Mouse (Mus musculus) testis, postnatal 10 days (tissue): Measurements from ENCODE around the gene Ssxa1.
"Not testable (repeated sequence)": the region's sequence is repeated elsewhere in the genome, so short reads cannot be mapped to it uniquely, and the experiment has no call there.

Experiments used
- DNase-seq: peaks from one replicate; pipeline ENCODE4 v3.0.0; 2021; ENCODE audit warnings: low spot score

Ssxa1 gene

GRCm38 (mm10) chrX:21115520-21115919 lies at the start of gene Ssxa1:
Gene Ssxa1 (plus strand): TSS chrX:21115820.
- no peak for DNase-seq

GRCm38 (mm10) chrX:21068106-21068505 lies 47.5 kb upstream of the Ssxa1 start, which contains the start of gene Spaca5:
Gene Spaca5 (plus strand): TSS chrX:21068406.
- DNase-seq, result no peak

GRCm38 (mm10) chrX:21088645-21088982 lies 27.0 kb upstream of the Ssxa1 start:
- no peak for DNase-seq

- DNase-seq, result peak; percentile 73
Observed at GRCm38 (mm10) chrX:21088983-21089866, 26.4 kb upstream of the Ssxa1 start, which contains the start of gene Zfp300. Gene Zfp300 (minus strand): TSS chrX:21089527.

- DNase-seq, result no peak
Observed at GRCm38 (mm10) chrX:21089867-21090239, 25.8 kb upstream of the Ssxa1 start.

- DNase-seq, result not testable (repeated sequence)
Observed at GRCm38 (mm10) chrX:21146675-21147074, 31.1 kb downstream of the Ssxa1 start.
